Mouse (Mus musculus) cortical plate, adult 2 months (tissue): Measurements from ENCODE around the gene Olfr284.

Experiments used
- CTCF ChIP-seq: fragments of 200-500 bp; IDR thresholded peaks from 2 replicates; pipeline ENCODE4 v1.5.1; 2011; ENCODE audit warnings: mild to moderate bottlenecking, control low read depth, low read length; ENCODE audit not compliant: insufficient read depth; ENCODE audit errors: extremely low read depth
- POLR2A ChIP-seq: fragments of 200-500 bp; IDR thresholded peaks from 2 replicates; pipeline ENCODE4 v1.6.1; 2011; ENCODE audit warnings: mild to moderate bottlenecking, low read length, control low read depth; ENCODE audit not compliant: insufficient read depth; ENCODE audit errors: extremely low read depth

DNA sequence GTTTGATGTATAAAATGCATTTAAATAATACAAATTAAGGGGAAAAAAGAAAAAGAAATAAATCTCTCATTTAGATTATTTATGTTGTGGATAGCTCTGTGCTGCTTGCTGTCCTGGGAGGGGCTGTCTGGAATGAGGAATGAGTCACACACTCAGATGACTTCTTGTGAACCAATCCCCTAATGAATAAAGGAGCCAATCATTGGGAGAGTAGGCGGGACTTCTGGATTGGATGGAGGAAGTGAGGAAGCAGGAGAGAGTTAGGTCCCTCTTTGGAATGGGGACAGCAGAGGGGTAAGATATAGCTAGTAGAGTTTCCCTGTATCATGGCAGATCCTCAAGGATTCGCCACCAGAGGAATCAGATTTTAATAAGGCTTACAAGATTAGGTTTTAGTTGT is 46.8 kb upstream of the Olfr284 start:
- no peak for TF ChIP-seq CTCF
- no peak for TF ChIP-seq POLR2A
